Mouse (Mus musculus): ENCODE measurements around the gene Bicc1.

Bicc1 gene

DNA sequence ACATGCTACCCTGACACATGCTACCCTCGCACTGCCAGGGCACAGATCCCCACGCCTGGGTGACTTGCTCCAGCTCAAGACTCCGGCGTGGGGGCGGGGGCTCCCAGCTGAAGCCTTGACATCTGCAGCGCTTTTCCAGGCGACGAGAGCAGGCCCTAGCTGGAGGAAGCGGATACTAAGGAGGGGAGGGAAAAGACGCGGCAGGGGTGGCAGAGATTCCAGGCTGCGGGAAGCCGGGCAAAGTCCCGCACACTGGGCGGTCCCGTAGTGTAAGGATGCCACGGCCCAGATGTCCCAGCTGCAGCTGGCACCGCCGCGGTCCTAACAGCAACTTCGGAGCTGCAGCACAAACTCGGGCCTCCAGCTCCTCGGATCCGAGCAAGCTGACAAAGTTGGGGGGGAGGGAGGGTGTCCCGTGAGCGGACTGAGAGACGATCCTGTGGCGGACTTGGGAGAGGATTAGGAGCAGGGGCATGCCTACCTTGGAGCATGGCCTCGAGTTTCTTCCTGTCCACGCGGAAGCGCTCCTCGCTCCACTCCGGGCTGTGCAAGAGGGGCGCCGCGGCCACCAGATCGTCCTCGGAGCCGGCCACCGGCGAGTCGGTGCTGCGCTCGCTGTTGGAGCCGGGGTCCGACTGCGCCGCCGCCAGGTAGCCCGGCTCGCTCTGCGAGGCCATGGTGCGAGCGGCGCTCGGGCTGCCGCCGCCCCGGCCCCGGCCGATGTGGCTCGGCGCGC lies 392 bp downstream of the Bicc1 start:
- no peak for DNase-seq (ENCODE audit: low spot score)

DNA sequence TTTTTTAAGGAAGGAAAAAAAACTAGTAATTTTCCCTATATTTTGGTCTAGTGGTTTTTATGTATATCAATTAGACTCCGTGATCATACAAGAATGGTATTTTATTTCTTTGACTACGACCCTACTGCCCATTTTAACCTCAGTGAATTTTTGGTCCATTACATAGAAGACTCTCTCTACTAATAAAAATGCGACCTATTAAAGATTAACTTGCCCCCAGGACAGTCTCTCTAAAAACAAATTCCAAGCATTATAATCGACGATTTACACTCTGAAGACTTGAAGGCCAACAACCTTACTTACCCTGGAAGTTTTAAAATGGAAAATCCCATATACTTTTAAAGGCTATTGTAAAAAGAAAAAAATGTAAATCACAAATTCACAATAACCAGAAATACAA lies 2.9 kb downstream of the Bicc1 start:
- no peak for DNase-seq (ENCODE audit: low spot score)

DNA sequence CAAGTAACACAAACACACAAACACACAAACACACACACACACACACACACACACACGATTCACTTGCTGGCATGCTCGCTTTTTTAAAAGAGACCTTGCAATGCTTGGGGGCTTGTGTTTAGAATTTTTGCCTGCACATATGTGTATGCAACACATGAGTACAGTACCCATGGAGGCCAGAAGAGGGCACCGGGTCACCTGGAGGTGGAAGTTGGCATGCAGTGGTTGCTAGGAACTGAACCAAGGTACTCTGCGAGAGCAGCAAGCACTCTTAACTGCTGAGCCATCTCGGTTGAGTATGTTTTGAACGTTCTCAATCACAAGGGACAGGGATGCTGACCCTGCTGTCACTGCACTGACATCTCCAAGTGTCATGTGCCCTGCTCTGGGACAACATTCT lies 5.9 kb downstream of the Bicc1 start:
- no peak for DNase-seq (ENCODE audit: low spot score)

DNA sequence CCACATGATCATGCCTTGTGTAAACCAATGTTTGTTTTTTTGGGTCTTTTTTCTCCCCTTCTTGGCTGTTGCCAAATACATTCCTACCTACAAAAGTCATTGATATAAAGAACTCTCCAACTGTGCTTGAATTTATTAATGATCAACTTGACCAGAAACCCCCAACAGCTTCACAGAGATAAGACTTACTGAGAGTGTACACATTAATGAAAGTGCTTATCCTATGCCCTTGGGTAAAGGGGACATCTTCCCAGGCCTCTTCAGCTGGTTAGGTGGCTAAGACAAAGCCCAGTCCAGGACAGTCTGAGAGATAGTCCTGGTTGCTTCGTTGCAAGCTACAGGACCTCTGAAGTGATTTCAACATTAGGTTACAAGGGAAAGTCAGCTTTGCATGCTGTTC lies 6.4 kb downstream of the Bicc1 start:
- no peak for DNase-seq (ENCODE audit: low spot score)

GRCm38 (mm10) chr10:71150486-71150885 lies 9.0 kb downstream of the Bicc1 start:
- no peak for DNase-seq (ENCODE audit: low spot score)

- DNase-seq (ENCODE audit: low spot score), result no peak
Measured at GRCm38 (mm10) chr10:71148951-71149603, 10.4 kb downstream of the Bicc1 start.

DNA sequence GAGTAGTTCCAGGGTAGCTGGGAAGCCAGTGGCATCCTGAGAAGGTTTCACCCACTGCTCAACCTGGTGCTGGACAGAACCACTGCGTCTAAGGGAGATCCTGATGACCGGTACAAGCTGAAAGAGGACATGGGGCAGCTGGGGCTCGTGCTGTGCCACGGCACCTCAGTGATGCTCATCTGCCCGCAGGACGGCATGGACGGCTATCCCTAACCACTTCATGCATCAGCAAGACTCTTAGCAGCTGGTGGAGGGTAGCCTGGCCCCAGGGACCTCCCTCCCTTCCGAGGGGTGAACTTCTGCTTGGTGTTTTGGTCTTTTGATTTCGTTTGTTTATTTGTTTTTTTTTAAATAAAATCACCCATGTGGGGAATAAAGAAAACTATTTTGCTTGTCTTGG lies 11.3 kb downstream of the Bicc1 start:
- DNase-seq (ENCODE audit: low spot score), result no peak

DNA sequence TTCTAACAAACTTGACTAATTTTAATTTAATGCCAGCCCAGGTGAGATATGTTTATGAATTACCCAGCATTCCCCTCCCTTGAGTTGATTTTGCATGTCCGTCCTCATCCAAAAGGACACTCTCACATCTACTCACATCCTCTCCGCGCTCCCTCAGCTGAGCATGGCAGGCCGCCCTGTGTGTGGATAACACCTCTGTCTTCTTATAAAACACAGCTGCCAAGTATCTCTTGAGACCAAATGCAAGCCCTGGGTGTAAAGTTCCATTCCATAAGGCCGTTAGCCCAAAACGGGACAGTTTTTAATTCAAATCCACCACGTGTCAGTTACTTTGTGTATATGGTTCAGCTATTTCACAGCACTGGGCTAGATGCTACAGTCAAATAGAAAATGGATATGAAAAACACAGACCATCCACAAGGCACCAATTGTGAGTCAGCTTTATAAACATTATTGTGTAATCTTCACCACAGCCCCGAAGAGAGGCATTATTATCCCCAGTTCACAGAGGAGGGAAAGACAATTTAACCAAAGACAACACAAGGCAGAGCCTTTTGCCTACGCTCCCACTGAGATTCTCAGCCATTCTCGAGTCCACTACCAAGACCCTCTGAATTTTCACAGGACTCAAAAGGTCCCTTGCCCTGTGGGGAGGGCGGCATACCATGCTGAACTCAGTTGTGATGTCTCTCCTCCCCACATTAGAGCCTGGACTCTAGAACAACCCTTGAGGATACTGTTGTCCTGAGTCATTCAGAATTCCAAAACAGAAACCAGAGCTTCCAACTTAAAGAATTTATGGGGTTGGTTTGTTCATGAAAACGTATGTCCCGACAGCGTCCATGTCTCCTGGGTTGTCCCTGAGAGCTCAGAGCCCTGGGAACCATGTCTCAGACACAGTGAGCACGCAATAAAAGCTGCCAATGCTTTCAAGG lies 12.6 kb downstream of the Bicc1 start:
- no peak for DNase-seq (ENCODE audit: low spot score)

DNA sequence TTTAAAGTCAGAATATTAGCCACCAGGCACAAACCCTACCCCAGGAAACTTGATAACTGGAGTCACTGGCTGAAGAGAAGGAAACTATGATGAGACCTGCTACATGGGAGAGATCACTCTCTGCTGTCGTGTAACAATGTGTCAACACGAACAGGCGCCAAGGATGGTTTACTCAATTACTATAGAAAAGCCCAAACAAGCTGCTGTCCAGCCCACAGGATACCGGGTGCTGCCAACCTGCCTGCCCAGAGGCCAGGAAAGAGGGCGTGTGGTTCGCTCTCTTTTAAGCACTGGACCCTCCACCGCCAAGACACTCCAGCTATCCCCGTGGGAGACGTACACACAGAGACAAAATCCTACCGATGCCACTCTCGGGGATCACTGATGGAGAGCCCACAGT lies 13.7 kb downstream of the Bicc1 start:
- no peak for DNase-seq (ENCODE audit: low spot score)

- no peak for DNase-seq (ENCODE audit: low spot score)
Measured at GRCm38 (mm10) chr10:71144191-71144590, 15.3 kb downstream of the Bicc1 start.

DNA sequence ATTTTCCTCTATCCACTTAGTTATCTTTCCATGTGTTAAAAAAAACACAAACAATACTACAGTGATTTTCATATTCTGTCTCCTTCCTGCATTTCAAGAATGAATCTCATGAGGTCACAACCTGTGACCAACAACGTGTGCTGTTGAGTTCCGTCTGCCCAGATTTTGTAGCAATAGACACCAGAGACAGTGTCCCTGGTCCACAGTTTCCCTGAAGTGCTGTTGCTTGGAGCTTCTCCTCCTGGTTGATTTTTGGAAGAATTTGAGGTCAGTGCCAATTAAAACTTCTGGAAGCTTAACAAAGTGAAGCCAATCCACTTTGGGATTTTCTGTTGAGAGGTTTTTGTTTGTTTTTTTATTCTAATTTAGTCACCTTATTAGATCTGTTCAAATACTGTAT lies 16.9 kb downstream of the Bicc1 start:
- DNase-seq (ENCODE audit: low spot score), result no peak

- DNase-seq (ENCODE audit: low spot score), result no peak
Measured at GRCm38 (mm10) chr10:71140281-71140845, 19.1 kb downstream of the Bicc1 start.

GRCm38 (mm10) chr10:71138852-71139197 lies 20.7 kb downstream of the Bicc1 start:
- no peak for DNase-seq (ENCODE audit: low spot score)

DNA sequence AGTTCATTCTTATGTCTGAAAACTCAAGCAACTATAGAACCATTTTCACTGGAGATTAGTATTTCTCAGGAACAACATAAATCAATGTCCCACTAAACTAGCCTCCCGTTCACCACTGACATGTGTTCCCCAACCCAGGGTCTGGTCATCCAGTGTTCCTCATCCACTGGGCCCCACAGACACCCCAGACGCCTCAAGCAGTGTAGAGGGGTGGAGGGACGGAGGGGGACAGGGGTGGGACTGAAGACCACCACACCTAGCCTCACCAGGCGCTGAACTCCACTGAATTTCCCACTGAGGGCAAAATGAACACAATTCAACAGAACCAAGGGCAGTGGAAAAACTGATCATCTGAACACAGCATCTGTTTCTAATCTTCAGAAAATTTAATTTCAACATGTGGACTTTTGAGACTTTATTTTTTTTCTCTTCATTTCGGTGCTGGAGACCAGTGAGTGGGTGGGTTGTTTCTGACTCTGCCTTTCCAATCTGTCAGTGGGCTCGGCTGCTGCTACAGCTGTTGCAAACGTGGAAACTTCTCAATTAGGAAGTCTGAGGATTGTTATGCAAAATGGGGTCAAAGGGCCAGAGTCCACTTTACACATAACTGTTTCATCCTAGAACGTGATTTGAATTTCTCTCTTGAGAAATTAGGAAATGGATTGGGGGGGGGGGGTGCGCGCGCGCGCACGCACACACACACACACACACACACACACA lies 21.2 kb downstream of the Bicc1 start:
- no peak for DNase-seq (ENCODE audit: low spot score)

DNA sequence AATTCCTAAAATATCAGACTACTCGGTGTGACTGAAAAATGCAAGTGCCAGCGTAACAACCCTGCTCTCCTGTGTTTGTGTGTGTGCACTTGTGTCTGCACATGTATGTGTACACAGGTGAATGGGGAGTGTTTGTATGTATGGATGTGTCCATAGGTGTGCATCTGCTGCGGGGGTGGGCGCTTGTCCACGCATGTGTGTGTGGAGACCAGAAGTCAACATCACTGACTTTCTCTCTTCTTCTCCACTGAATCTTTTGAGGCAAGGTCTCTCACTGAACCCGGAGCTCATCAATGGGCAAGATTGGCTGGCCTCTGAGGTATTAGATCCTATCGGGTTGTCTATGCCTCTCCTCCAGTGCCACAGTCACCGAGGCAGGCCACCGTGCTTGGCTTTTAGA lies 21.9 kb downstream of the Bicc1 start:
- DNase-seq (ENCODE audit: low spot score), result no peak

DNA sequence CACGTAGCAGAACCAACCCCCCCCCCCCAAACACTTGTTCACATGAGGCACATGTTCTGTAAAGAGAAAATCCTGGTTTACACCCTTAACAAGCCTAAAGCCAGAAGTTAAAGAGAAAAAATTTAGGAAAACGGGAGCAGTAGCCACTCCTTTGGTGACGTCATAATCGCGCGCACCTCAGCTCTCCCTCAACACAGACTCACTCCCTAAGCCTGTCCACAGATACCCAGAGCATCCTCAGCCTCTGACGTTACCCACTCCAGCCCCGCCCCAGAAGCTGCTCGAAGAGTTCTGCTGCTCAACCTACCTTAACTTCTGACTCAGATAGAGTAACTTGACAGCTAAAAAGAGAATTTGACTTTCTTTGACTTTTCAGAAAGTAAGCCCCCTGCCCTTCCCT lies 28.2 kb downstream of the Bicc1 start:
- DNase-seq (ENCODE audit: low spot score), result no peak

DNA sequence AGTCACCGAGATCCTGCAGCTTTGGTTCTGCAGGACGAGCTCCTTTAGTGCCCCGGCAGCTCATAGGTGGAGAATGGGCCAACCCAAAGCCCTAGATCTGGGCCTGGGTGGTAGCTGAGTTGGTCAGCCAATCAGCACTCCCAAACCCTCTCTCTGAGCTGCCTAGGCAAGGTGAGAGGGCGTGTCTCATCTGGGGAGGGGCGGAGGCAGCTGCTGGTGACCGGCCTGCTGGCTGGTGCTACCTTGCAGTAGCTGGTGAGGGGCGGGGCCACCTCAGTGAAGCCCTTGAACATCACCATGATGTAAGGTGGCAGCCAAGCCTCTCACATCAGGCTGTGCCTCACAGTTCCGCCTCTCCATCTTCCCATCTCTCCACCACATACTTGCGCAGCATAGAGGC lies 29.2 kb downstream of the Bicc1 start:
- no peak for DNase-seq (ENCODE audit: low spot score)

GRCm38 (mm10) chr10:71127951-71128331 lies 31.6 kb downstream of the Bicc1 start:
- DNase-seq (ENCODE audit: low spot score), result no peak

DNA sequence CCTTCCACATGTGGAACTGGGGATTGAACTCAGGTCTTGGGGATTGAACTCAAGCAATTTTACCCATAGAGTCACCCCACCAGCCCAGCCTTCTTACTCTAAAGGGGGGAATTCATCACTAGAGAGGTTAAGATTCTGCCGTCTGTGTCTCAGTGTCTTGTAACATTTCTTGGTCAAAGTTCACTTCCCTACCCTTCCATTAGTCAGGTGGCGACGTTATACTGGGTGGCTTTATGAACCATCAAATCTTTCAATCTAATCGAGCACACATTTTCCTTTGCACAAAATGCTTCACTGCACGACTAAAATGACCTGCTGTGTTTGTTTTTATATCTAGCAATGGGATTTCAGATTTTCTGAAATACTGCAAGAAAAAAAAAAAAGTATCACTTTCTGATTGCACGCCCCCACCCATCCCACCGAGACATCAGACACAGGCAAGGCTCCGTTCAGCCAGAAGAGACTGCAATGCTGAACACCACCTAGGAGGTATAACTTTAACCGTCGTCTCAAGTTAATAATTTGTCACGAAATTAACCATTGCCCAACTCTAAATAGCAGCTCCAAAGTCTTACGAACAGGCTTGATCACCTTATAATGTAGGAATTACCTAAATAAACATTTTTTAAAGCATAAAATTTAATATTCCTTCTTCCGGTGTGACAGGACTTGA lies 32.1 kb downstream of the Bicc1 start:
- no peak for DNase-seq (ENCODE audit: low spot score)

GRCm38 (mm10) chr10:71123974-71124373 lies 35.5 kb downstream of the Bicc1 start:
- DNase-seq (ENCODE audit: low spot score), result no peak

DNA sequence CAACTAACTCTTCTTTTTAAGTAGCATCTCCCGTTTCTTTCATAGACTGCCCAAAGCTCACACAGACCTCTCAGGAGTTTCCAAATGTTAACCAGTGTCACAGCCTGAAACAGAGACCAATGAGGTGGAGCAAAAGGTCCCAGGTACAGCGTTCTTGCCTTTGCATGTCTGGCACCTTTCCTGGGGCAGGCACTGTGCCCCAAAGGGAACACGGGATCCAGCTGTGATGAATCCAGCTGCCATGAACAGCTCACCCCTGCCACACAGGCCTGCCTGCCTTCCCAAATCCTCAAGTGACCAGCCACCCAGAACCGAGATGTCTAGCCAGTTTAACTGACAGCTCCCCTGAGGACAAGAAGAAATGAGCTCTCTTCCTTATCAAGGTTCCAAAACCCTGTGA lies 36.1 kb downstream of the Bicc1 start:
- DNase-seq (ENCODE audit: low spot score), result no peak

Measured in c-Kit-positive CD71-positive TER-119-positive erythroid progenitor cells, embryonic 14.5 days (primary cell).